Mouse (Mus musculus): Measurements from ENCODE around the gene Vti1a.

Vti1a gene

DNA sequence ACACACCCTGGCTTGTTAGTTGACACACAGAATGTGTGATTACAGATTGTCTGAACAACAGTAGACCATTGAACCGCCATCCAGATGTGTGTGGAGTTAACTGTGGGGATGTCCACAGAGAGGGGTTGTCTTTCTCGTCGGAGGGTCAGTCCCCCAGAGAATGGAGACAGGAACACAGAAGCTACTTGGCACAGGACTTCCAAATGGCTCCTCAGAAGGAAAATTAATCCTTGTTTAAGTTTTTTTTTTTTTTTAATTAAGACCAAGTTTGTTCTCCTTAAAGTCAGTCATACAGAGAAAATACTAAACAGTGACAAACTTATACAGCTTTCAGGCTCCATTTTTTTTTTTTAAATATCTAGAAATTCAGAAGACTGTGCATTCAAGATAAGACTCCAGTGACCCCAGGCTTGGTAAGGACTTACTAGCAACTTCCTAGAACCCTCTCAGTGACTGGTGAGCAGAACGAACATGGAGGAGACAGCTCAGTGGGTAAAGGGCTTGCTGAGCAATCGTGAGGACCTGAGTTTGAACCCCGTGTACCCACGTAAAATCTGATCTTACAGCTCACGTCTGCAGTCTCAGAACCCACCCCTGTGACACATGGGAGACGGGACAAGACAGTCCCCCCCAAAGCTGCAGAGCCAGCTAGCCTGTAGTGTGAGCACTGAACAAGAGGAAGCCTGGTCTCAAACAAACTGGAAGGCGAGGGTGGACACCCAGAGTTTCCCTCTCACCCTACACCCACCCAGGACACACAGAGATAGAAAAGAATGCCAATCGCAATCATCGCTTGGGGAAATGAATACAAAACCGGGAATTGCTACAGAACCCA lies 248.2 kb downstream of the Vti1a start:
- DNase-seq = no peak

DNA sequence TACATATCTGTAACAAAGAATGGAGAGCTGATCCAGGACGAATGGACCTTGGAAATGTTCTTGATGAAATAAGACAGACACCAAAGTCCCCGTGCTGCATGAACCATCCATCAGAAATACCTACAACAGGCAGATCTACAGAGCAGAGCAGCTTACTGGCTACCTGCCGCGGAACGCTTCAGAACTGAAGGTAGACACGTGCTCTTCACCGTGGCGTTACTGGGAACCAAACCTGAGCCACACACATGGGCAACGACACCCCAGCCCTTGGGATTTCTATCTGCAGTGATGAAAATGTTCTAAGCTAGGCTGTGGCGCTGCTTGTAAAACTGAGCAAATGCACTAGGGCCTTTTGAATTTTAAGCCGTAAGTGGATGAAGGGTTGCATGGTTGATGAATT lies 249.0 kb downstream of the Vti1a start:
- no peak for DNase-seq

- DNase-seq = no peak
These were observed 249.7 kb downstream of the Vti1a start for GRCm38 (mm10) chr19:55565523-55566369.

- DNase-seq = no peak
These were observed 253.0 kb downstream of the Vti1a start for GRCm38 (mm10) chr19:55569114-55569513.

DNA sequence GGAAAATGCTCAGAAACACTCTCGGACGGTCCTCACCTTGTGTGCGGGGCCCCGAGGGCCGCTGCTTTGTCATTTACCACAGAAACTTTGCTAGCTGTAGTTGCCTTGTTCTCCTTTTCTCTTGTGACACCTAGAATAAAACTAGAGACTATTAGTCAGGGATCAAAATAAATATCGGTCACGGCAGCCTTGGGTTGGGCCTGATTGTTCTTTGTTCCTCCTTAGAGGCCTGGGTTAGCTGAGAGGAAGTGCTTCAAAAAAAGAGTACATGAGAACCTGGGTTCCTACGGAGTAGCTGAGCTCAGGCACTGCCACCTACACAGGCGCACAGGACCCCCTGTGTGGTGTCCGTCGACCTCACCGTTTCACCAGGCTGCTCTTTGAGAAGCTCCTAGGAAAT lies 253.8 kb downstream of the Vti1a start:
- DNase-seq = no peak

GRCm38 (mm10) chr19:55570520-55571296 lies 254.6 kb downstream of the Vti1a start:
- no peak for DNase-seq

- no peak for DNase-seq
These were observed 255.4 kb downstream of the Vti1a start for GRCm38 (mm10) chr19:55571486-55571885.

DNA sequence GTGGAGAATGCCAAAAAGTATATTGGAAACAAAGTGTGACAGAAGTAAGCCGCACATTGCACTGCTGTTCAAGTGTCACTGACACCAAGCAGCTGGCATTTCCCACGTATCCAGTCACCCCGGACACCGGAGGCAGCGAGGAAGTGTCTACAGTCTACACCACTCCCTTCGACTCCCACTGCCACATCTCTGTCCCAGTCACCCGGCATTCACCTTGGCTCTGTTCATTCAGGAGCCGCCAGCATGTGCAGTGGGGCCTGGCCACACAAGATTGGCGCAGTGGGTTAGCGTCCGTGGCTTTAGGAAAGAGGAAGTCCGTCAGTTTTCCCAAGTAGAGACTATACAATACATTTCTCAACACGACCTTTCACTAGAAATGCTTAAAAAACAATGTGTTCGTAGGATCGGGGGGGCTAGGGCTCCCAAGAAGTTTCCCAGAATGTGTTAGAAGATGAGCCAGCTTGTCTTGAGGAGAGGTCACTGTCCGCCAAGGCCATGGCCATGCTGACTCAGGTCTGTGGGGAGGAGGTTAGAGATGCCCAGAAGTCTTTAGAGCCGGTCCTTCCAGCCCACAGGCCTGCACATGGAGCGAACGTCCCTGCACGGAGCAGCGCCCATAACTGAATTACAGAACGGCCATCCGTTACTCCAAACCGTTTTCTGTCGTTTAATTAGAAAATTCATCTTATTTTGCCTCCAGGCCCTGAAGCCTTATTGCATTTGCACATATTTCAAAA lies 261.4 kb downstream of the Vti1a start:
- DNase-seq = no peak

DNA sequence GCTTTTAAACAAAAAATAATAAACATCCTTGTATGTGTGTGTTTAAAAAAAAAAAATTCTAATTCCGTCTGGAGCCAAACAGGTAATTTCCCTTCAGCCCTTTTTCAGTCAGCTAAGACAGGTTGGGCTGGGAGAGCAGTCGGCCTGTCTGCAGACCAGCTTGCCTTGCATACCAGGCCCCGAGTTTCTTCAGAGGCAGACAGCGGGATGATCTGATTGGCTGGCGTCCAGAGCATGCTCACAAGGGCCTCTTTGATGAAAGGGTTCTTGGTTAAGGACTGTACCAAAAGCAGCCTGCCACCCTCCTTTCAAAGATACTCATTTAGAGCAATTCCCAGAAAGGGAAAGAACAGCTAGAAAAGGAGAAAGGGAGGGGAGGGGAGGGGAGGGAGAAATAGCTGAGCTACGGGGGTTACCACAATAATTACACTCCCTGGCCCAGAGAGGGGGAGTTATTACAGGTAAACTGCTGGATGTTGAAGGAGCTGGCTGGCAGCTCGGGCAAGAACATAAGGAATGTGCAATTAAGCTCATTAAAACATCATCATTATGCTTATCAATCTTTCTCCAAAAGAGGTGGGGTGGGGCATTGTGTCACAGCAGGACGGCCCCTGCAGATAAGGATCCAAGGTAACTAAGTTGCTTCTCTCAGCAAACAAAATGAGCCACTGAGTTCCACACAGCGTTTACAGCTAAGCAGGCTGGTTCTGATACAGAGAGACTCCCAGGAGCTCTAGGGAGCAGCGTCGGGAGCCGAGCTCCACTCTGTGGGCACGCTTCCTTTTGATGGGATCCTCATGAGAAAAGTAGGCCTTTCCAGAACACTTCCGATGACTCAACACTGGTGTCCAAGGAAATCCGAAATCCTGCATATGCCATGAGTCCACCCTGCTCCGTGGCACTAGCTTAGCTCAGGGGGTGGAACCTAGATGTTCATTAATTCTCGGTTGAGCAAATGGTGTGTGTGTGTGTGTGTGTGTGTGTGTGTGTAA lies 262.3 kb downstream of the Vti1a start:
- DNase-seq = peak; percentile 70

GRCm38 (mm10) chr19:55579310-55579709 lies 263.2 kb downstream of the Vti1a start:
- no peak for DNase-seq

- no peak for DNase-seq
These were observed 264.1 kb downstream of the Vti1a start for GRCm38 (mm10) chr19:55580152-55580551.

DNA sequence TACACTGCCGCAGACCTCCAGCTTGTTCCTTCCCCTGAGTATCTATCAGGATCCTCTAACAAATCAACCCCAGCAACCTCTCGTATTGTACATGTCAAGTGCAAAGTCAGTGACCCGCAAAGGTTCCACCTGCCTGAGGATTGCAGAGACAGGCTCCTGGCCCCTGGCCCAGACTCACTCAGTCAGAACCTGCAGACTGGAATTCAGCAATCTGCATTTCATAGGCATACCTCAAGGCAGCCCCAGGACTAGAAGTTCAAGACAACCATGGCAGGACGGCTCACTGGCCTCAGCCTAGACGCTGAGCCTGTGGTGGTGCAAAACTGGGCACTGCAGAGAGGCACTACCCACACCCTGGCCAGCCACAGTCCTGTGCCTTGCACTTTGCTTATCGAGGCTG lies 264.6 kb downstream of the Vti1a start:
- DNase-seq = no peak

- DNase-seq = no peak
These were observed 267.0 kb downstream of the Vti1a start for GRCm38 (mm10) chr19:55582896-55583653.

DNA sequence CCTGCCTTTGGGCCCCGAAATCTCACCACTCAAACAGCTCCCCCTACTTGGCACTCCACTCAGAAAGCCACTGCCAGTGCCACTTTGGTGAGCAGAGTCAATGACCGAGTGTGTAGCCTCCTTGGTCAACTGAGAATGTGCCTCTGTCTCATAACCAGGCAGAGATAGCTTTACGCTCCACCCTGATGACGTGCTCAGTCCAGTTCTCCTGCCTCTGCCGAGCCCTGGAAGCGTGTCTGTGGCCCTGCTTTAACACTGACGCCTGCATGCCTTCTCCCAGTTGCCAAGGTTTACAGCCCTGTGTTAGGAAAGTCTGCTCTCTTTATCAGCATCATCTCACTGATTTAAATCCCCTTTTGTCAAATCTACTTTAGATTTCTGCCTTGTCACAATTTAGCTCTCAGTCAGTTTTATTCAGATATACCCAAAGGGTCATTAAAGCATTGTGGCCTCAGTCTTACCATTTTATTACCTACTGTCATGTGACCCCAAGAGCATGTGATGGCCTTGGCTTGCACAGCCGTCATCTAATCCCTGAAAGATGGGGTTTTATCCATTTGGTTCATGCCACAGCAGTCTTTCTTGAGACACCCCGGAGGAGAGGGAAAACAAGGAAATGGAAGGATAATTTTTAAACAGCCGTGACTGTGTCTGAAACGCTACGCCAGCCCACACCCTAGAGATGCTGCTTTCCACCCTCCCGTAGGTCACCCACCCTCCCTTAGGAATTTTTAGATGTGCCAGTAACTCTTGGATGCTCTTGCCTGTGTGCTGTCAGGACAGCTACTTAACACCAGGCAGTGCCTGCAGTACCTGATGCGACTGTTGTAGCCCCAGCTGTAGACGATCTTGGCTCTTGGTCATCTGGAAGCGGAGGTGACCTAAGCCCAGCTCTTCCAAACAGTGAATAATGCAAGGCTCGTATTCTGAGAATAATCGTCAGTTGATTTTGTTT lies 269.5 kb downstream of the Vti1a start:
- DNase-seq = no peak

GRCm38 (mm10) chr19:55587638-55588421 lies 271.7 kb downstream of the Vti1a start:
- no peak for DNase-seq

DNA sequence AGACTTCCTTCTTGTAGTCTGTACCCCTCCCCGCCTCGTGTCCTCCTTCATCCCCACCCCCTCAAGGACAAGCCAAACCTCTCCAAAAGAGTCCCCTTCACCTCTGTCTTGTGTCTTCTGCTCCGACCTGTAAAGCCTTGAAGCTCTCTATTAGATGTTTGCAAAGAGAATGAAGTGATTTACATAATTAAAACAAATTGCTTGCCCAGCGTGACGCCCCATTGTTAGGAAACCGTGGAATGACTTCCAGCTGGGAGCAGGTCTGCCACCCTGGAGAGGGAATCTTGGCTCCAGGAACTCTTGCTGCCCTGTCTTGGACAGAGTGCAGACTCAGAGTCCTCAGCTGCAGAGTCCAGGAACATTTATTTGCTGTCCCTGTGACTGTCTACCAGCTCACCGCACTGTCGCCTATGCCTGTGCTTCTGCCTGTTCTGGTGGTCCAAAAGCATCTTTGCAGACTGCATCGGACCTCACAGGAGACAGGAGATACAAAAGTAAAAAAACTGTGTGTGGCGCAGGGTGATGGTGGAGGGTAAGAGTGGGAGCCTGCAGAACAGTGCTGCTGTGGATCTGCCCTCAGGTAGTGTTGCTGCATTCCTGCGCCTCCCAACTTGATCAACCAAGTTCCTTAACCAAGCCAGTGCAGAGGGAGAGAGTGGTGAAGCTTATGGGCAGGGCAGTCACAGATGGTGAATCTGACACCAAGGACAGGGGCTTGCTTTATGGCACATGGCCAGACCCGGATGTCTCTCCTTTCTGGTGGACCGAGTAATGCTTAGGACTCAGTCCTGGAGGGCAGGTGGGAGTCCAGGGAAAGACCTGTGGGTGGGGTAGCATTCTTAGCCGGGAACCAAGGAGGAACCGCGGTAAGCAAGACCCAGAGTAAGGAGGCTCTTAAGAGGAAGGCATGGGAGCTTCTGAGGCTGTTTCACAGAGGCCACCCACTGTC lies 273.1 kb downstream of the Vti1a start:
- DNase-seq = no peak

Measured in right cerebral cortex, postnatal 4 days (tissue).